Mouse (Mus musculus) limb, embryonic 14.5 days (tissue): ENCODE measurements at regions not wholly inside any gene's neighbourhood (a gene's known extent, or its start where the extent isn't known, plus 50 kb on each side); places are given as distances from the start of the nearest gene placed in this dataset.

Experiments
- ATAC-seq: fragments of 200-750 bp; cut with Nextera tagmentation; 2 replicates; pipeline ENCODE4 v1.8.0; 2017; ENCODE audit warnings: low read depth, moderate number of reproducible peaks, moderate TSS enrichment; ENCODE audit not compliant: low FRiP score
- DNase-seq: peaks from one replicate; pipeline ENCODE4 v3.0.0-alpha.2; 2015; ENCODE audit warnings: low spot score
- H3K27ac ChIP-seq: fragments of 300-500 bp; sonication (generic); replicated peaks from 2 replicates; pipeline ENCODE4 v1.5.1; 2014; ENCODE audit warnings: low read depth, mild to moderate bottlenecking, low read length, moderate library complexity, mixed read lengths
- H3K27me3 ChIP-seq: fragments of 300-500 bp; sonication (generic); 2 replicates; pipeline ENCODE4 v1.6.1; 2014; ENCODE audit warnings: low read length, mixed read lengths; ENCODE audit not compliant: control insufficient read depth, insufficient read depth
- H3K36me3 ChIP-seq: fragments of 300-500 bp; sonication (generic); 2 replicates; pipeline ENCODE4 v1.6.1; 2014; ENCODE audit warnings: mild to moderate bottlenecking, low read length, moderate library complexity, mixed read lengths; ENCODE audit not compliant: control insufficient read depth, insufficient read depth
- H3K4me1 ChIP-seq: fragments of 300-500 bp; sonication (generic); 2 replicates; pipeline ENCODE4 v1.6.1; 2014; ENCODE audit warnings: antibody characterized with exemption, low read length, mixed read lengths; ENCODE audit not compliant: control insufficient read depth, insufficient read depth
- H3K4me2 ChIP-seq: fragments of 300-500 bp; sonication (generic); replicated peaks from 2 replicates; pipeline ENCODE4 v1.6.1; 2014; ENCODE audit warnings: low read depth, mild to moderate bottlenecking, low read length, moderate library complexity; ENCODE audit not compliant: severe bottlenecking
- H3K4me3 ChIP-seq: fragments of 300-500 bp; sonication (generic); replicated peaks from 2 replicates; pipeline ENCODE4 v1.5.1; 2014; ENCODE audit warnings: low read length
- H3K9ac ChIP-seq: fragments of 300-500 bp; sonication (generic); 2 replicates; pipeline ENCODE4 v1.6.1; 2014; ENCODE audit warnings: mild to moderate bottlenecking, low read depth, low read length, moderate library complexity; ENCODE audit not compliant: severe bottlenecking
- H3K9me3 ChIP-seq: fragments of 300-500 bp; sonication (generic); 2 replicates; pipeline ENCODE4 v1.6.1; 2016; ENCODE audit warnings: low read length; ENCODE audit not compliant: control insufficient read depth
- POLR2A ChIP-seq: fragments of 200-500 bp; IDR thresholded peaks from 2 replicates; pipeline ENCODE4 v1.8.0; 2012; ENCODE audit warnings: inconsistent platforms, mild to moderate bottlenecking, moderate library complexity, borderline replicate concordance; ENCODE audit not compliant: insufficient read depth, insufficient read length; ENCODE audit errors: extremely low read depth
- WGBS: fragments of 180-500 bp; shearing (Covaris S2); extraction: QIAGEN DNeasy Blood & Tissue Kit; methylation state at CpG from one replicate; pipeline ENCODE4 v1.1.7; 2014; 5-methylcytosine and 5-hydroxymethylcytosine counted together

DNA sequence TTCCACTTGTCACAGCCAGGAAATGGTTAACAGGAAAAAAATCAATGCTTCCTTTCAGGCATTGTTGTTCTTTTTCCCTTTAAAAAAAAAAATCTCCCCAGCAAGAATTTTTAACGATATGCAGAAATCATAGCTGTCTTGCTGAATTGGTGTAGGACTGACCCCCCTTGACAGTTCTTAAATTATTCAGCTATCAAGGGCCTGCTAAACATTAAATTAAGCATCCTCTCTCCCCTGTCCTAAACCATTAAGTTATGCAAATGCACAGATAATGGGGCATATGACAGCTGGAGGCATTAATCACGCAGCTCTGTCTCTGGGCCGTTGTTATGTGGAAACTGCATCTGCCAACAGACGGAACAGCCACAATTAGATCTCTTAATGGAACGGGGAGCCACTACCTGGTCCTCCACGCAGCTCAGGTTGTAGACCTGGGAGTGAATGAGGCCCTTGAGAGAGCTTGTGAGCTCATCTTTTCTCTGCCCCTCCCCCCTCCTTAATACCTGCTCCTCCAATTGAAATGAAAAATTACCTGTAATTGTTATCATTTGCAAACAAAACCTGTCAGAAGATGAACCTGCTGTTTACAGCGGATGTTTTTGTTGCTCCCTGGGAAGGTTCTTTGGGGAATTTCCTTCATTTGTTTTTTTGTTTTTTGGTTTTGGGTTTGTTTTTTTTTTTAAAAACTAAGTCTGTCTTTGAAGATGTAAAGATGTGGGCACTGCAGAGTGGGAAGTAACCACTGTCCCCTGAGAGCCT is 110.0 kb downstream of the Psat1 start:
- ATAC-seq (no peak), DNase-seq (no peak)
- no peak overlapping the region for H3K4me2 ChIP-seq
- H3K36me3 ChIP-seq, result no peaks in the 10 kb centered on the region
- no peaks in the 10 kb centered on the region for H3K27me3 ChIP-seq
- TF ChIP-seq POLR2A, result no peak
- peaks cover 9% of the 10 kb centered on the region; the same call in 1 of the 2 replicates for H3K4me1 ChIP-seq
- H3K4me3 ChIP-seq, result no peak overlapping the region
- H3K9ac ChIP-seq, result no peak overlapping the region
- no peaks in the 10 kb centered on the region for H3K9me3 ChIP-seq
- WGBS, result 9% methylated on average over 7 of the region's 7 CpGs
- no peak overlapping the region for H3K27ac ChIP-seq

DNA sequence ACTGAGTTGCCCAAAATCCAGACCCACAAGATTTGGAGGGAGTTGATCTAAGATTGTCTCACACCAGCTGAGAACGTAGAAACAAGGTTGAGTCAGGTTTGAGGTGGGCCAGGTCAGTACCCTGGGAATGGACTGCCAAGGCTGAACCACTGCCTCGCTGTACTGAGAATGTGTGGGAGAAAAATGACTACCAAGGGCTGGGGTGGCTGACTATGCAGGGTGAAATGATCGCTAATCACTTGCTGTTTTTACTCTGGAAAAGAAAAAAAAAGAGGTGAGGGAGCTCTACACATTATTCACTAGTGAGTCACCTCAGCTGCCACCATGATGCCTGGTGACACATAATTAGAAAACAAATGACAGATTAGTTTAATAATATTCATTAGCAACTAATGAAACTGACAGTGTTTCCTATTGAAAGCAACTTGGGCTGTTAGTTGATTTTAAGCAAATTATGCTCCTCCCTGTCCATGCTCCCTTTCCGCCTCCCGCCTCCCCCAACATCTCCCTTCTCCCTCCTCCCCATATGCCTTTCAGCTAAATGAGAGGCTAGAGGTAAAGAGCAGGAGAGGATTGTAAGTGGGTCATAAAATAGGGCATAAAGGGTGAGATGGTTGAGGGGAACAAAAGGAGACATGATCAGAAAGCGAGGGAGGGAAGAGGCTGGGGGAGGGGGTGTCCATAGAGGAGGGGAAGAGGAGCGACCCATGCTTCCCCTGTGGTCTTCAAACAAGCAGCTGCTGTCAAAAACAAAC is 110.8 kb downstream of the Psat1 start:
- WGBS, result 28% methylated on average over 7 of the region's 7 CpGs
- Histone ChIP-seq H3K4me2 (no peak overlapping the region), H3K4me3 (no peak overlapping the region), H3K9ac (no peak overlapping the region), H3K27ac (no peak overlapping the region), H3K36me3 (no peaks in the 10 kb centered on the region), H3K9me3 (no peaks in the 10 kb centered on the region), H3K27me3 (no peaks in the 10 kb centered on the region), H3K4me1 (peaks cover 9% of the 10 kb centered on the region; the same call in 1 of the 2 replicates)
- no peak for ATAC-seq
- no peak for DNase-seq
- no peak for TF ChIP-seq POLR2A

DNA sequence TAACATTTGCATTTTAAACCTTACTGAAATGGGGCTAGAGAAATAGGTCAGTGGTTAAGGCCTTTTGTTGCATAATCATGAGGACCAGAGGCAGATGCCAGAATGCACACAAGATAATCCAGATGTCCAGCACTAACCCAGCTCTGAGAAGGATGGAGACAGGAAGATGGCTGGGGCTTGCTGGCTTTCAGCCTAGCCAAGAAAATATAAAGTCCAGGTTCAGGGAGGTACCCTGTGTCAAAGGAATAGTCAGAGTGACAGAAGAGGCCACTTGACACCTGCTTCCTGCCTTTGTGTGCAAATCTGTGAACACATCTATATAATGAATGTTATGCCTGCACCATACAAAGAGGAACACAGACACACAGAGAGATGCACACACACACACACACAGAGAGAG is 116.8 kb downstream of the Psat1 start:
- no peaks in the 10 kb centered on the region for H3K27me3 ChIP-seq
- no peak overlapping the region for H3K27ac ChIP-seq
- no peak for TF ChIP-seq POLR2A
- no peak overlapping the region for H3K9ac ChIP-seq
- ATAC-seq (no peak), DNase-seq (no peak)
- no peaks in the 10 kb centered on the region for H3K36me3 ChIP-seq
- no peak overlapping the region for H3K4me3 ChIP-seq
- H3K4me2 ChIP-seq, result no peak overlapping the region
- no peaks in the 10 kb centered on the region for H3K9me3 ChIP-seq
- H3K4me1 ChIP-seq, result peaks cover 24% of the 10 kb centered on the region

DNA sequence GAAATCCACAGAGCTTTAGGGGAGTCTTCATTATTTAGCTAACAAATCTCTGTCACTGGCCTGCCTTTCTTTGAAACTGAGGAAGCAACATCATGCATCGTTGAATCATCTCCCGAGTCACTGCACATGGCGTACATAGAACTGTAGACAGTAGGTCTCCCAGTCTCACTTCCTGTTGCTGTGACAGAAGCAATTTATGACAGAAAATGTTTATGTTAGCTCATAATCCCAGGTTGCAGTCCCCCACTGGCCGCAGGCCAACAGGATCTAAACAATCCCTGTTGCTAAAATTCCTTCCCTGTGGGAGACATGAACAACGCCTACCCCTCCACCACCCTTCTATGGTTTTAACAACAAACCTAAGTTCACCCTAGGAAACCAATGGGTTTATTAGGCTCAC is 118.0 kb downstream of the Psat1 start:
- no peaks in the 10 kb centered on the region for H3K9me3 ChIP-seq
- no peaks in the 10 kb centered on the region for H3K27me3 ChIP-seq
- TF ChIP-seq POLR2A, result no peak
- no peaks in the 10 kb centered on the region for H3K36me3 ChIP-seq
- peaks cover 24% of the 10 kb centered on the region for H3K4me1 ChIP-seq
- no peak for DNase-seq
- 40% methylated on average over 5 of the region's 5 CpGs for WGBS
- ATAC-seq, result no peak
- H3K9ac ChIP-seq, result no peak overlapping the region
- no peak overlapping the region for H3K4me3 ChIP-seq
- H3K27ac ChIP-seq, result no peak overlapping the region
- no peak overlapping the region for H3K4me2 ChIP-seq

DNA sequence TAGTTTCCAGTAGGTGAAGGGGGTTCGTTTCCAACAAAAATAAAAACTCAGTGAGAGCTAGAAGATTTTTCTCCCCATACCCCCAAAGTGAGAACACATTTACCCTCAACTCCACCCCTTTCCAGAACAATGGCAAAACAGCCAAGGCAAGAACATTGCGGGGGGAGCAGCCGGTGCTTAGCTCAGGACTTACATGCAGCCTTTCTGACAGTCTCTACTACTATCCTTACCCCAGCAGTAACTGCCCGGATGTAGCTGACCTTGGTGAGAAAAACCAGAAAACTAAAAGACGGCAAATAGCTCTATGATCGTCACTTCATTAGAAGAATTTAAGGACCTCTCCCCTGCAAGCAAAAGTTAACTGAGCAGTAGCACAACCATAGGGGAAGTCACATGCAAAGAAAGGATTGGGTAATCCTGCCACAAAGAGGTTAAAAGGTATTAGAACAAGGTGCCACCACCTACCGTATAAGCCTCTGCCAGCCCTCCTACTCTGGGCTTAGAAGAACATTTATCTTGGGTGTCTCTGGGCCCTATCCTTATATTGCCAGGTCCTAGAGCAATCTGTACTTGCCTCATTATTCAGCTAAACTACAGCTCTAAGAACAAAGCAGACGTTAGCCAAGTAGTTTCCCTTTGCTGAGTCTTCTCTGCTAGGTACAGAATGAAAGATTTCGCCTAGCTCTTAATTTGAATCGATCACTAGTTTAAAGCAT is 119.0 kb downstream of the Psat1 start:
- peak; percentile 51 for ATAC-seq
- WGBS, result 37% methylated on average over 10 of the region's 10 CpGs
- Histone ChIP-seq H3K4me2 (no peak overlapping the region), H3K4me1 (peaks cover 24% of the 10 kb centered on the region), H3K9ac (no peak overlapping the region), H3K4me3 (no peak overlapping the region), H3K9me3 (no peaks in the 10 kb centered on the region), H3K36me3 (no peaks in the 10 kb centered on the region), H3K27ac (peak overlapping the region; percentile 35; the same call in 1 of the 2 replicates), H3K27me3 (no peaks in the 10 kb centered on the region)
- DNase-seq, result no peak
- no peak for TF ChIP-seq POLR2A
